Mouse (Mus musculus) stomach, embryonic 14.5 days (tissue): Measurements from ENCODE around the gene Erf. TPM values are rescaled to one million over a fixed set of nuclear protein-coding genes. Genes with fewer than 3 reads are reported as not detected.
A peak's percentile ranks its signal among the peaks of the same experiment; 100 is the strongest.

Source experiments
- ATAC-seq: fragments of 200-750 bp; cut with Nextera tagmentation; 2 replicates; pipeline ENCODE4 v1.8.0; 2017; ENCODE audit warnings: low read depth, moderate TSS enrichment; ENCODE audit not compliant: insufficient number of reproducible peaks, insufficient read depth, low FRiP score
- H3K27ac ChIP-seq: fragments of 300-500 bp; sonication (generic); 2 replicates; pipeline ENCODE4 v1.5.1; 2014; ENCODE audit warnings: mild to moderate bottlenecking, low read length, moderate library complexity, mixed read lengths
- H3K27me3 ChIP-seq: fragments of 300-500 bp; sonication (generic); 2 replicates; pipeline ENCODE4 v1.6.1; 2014; ENCODE audit warnings: low read length, control low read depth, mixed read lengths; ENCODE audit not compliant: control insufficient read depth, insufficient read depth
- H3K36me3 ChIP-seq: fragments of 300-500 bp; sonication (generic); 2 replicates; pipeline ENCODE4 v1.6.1; 2014; ENCODE audit warnings: mild to moderate bottlenecking, control low read depth, low read length, moderate library complexity, mixed read lengths; ENCODE audit not compliant: control insufficient read depth, insufficient read depth
- H3K4me1 ChIP-seq: fragments of 300-500 bp; sonication (generic); 2 replicates; pipeline ENCODE4 v1.6.1; 2014; ENCODE audit warnings: low read length, control low read depth, mixed read lengths; ENCODE audit not compliant: control insufficient read depth, insufficient read depth
- H3K4me2 ChIP-seq: fragments of 300-500 bp; sonication (generic); replicated peaks from 2 replicates; pipeline ENCODE4 v1.6.1; 2014; ENCODE audit warnings: low read depth, low read length, control low read depth
- H3K4me3 ChIP-seq: fragments of 300-500 bp; sonication (generic); 2 replicates; pipeline ENCODE4 v1.5.1; 2014; ENCODE audit warnings: low read depth, low read length, control low read depth
- H3K9ac ChIP-seq: fragments of 300-500 bp; sonication (generic); replicated peaks from 2 replicates; pipeline ENCODE4 v1.6.1; 2014; ENCODE audit warnings: low read depth, mild to moderate bottlenecking, control low read depth, low read length, moderate library complexity, mixed read lengths
- H3K9me3 ChIP-seq: fragments of 300-500 bp; sonication (generic); 2 replicates; pipeline ENCODE4 v1.6.1; 2016; ENCODE audit warnings: low read depth, low read length, control low read depth; ENCODE audit not compliant: control insufficient read depth
- WGBS: fragments of 180-500 bp; shearing (Covaris S2); extraction: QIAGEN DNeasy Blood & Tissue Kit; methylation state at CpG from one replicate; pipeline ENCODE4 v1.1.7; 2014; 5-methylcytosine and 5-hydroxymethylcytosine counted together
- polyA plus RNA-seq: library from polyadenylated mRNA; unstranded; fragments of >200 nt; fragmentation: Nextera tagmentation; extraction: Ambion mirVana; gene quantifications from 2 replicates; pipeline ENCODE4 v1.2.1, GENCODE M21; 2014

Gene Erf
- polyA plus RNA-seq, 1 experiment from 2014 or later, result 27.7 TPM

DNA sequence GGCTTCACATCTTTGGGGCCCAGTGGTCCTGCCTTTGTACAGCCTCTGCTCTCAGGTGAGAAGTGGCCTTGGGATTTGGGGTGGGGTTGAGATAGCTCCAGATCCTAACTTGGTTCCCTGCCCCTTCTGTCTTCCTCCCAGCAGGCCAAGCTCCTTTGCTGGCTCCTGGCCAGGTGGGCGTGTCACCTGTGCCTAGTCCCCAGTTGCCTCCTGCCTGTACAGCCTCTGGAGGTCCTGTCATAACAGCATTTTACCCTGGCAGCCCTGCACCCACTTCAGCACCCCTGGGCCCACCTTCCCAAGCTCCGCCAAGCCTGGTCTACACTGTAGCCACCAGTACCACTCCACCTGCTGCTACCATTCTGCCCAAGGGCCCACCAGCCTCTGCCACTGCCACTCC, 40.4 kb upstream of the Erf start:
- Histone ChIP-seq H3K4me3 (no peak overlapping the region), H3K27ac (peak overlapping the region; percentile 16; the same call in 1 of the 2 replicates), H3K27me3 (no peaks in the 10 kb centered on the region), H3K9ac (no peak overlapping the region), H3K9me3 (no peaks in the 10 kb centered on the region), H3K4me2 (no peak overlapping the region), H3K36me3 (peaks cover 93% of the 10 kb centered on the region), H3K4me1 (peaks cover 2% of the 10 kb centered on the region; the same call in 1 of the 2 replicates)
- 91% methylated on average over 2 of the region's 2 CpGs for WGBS
- ATAC-seq, result 0 out of 2 replicates have a peak, but pooled peaks have one; percentile 12

DNA sequence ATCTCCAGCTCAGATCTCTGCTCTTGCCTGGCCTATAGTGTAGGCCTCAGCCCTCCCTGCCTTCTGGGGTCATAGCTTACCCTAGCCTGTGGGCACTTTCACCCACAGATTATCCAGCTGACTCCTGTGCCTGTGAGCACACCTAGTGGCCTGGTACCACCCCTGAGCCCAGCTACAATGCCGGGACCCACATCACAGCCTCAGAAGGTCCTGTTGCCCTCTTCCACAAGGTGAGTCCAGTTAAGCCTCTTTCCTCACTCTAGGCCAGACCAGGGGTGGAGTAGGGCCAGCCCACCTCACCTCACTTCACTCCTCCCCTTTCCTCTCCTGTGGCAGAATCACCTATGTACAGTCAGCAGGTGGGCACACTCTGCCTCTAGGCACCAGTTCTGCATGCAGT, 39.9 kb upstream of the Erf start:
- no peaks in the 10 kb centered on the region for H3K27me3 ChIP-seq
- WGBS, result 96% methylated on average over 1 of the region's 1 CpGs
- H3K36me3 ChIP-seq, result peaks cover 93% of the 10 kb centered on the region
- H3K4me1 ChIP-seq, result 0 out of 2 replicates have a peak, but pooled peaks cover 2% of the 10 kb centered on the region
- H3K4me2 ChIP-seq, result no peak overlapping the region
- no peak overlapping the region for H3K4me3 ChIP-seq
- no peak overlapping the region for H3K9ac ChIP-seq
- no peaks in the 10 kb centered on the region for H3K9me3 ChIP-seq
- H3K27ac ChIP-seq, result peak overlapping the region; percentile 16; the same call in 1 of the 2 replicates
- ATAC-seq, result 0 out of 2 replicates have a peak, but pooled peaks have one; percentile 17

DNA sequence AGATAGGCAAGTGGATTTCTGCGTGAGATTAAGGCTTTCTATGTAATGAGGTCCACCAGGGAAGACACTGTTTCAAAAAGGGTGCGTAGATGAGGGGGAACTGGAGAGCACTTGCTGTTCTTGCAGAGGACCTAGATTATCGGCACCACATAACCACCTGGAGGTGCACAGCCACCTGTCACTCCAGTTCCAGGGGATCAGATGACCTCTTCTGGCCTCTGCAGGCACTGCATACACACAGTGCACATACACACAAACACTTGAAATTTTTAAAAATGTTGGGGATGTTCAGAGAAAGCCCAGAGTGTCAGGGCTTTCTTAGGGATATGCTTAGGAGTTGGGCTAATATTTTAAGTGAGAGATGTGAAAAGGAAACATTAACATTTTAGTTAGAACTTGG, 39.4 kb upstream of the Erf start:
- Histone ChIP-seq H3K36me3 (peaks cover 94% of the 10 kb centered on the region), H3K9ac (no peak overlapping the region), H3K27me3 (no peaks in the 10 kb centered on the region), H3K27ac (no peak overlapping the region), H3K9me3 (no peaks in the 10 kb centered on the region), H3K4me1 (peaks cover 4% of the 10 kb centered on the region), H3K4me2 (no peak overlapping the region), H3K4me3 (no peak overlapping the region)
- ATAC-seq, result no peak
- 96% methylated on average over 3 of the region's 3 CpGs for WGBS

DNA sequence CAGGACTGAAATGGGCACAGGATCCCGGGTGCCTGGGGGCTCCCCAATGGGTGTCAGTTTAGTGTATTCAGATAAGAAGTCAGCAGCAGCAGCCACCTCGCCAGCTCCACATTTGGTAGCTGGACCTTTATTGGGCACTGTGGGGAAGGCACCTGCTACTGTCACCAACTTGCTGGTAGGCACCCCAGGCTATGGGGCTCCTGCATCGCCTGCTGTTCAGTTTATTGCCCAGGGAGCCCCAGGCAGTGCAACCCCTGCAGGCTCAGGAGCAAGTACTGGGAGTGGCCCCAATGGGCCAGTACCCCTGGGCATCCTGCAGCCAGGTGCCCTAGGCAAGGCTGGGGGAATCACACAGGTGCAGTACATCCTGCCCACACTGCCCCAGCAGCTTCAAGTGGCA, 38.2 kb upstream of the Erf start:
- no peaks in the 10 kb centered on the region for H3K9me3 ChIP-seq
- 81% methylated on average over 3 of the region's 3 CpGs for WGBS
- no peak overlapping the region for H3K27ac ChIP-seq
- H3K9ac ChIP-seq, result no peak overlapping the region
- H3K27me3 ChIP-seq, result no peaks in the 10 kb centered on the region
- no peak overlapping the region for H3K4me2 ChIP-seq
- H3K4me1 ChIP-seq, result peaks cover 16% of the 10 kb centered on the region
- no peak for ATAC-seq
- H3K4me3 ChIP-seq, result no peak overlapping the region
- peaks cover 92% of the 10 kb centered on the region for H3K36me3 ChIP-seq

DNA sequence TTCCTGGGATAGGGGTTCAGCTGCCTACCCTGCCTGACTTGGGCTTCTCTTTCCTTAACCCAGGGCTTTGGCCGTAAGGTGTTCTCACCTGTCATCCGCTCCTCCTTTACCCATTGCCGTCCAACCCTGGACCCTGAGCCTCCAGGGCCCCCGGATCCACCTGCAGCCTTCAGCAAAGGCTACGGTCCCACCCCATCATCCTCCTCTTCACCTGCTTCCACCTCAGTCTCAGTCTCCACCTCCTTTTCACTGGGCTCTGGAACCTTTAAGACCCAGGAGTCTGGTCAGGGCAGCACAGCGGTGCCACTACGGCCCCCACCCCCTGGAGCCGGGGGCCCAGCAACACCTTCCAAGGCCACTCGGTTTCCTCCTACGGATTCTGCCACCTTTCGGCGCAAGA, 37.5 kb upstream of the Erf start:
- Histone ChIP-seq H3K36me3 (peaks cover 85% of the 10 kb centered on the region), H3K9ac (no peak overlapping the region), H3K4me2 (no peak overlapping the region), H3K4me3 (no peak overlapping the region), H3K9me3 (no peaks in the 10 kb centered on the region), H3K4me1 (peaks cover 23% of the 10 kb centered on the region), H3K27ac (no peak overlapping the region), H3K27me3 (no peaks in the 10 kb centered on the region)
- ATAC-seq, result no peak
- WGBS, result 96% methylated on average over 12 of the region's 12 CpGs

DNA sequence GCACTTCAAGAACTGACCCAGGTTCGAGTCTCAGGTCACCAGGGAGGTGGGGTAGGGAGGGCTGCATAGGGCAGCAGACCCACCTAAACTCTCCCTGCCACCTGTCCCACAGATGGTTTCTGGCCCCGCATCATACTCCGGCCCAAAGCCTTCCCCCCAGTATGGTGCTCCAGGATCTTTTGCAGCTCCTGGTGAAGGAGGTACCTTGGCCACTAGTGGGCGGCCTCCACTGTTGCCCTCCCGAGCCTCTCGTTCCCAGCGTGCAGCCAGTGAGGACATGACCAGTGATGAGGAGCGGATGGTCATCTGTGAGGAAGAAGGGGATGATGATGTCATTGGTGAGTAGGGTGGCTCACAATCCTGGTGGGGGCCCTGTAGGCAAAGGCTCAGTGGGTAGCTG, 36.4 kb upstream of the Erf start:
- Histone ChIP-seq H3K4me2 (no peak overlapping the region), H3K27ac (no peak overlapping the region), H3K36me3 (peaks cover 75% of the 10 kb centered on the region)

DNA sequence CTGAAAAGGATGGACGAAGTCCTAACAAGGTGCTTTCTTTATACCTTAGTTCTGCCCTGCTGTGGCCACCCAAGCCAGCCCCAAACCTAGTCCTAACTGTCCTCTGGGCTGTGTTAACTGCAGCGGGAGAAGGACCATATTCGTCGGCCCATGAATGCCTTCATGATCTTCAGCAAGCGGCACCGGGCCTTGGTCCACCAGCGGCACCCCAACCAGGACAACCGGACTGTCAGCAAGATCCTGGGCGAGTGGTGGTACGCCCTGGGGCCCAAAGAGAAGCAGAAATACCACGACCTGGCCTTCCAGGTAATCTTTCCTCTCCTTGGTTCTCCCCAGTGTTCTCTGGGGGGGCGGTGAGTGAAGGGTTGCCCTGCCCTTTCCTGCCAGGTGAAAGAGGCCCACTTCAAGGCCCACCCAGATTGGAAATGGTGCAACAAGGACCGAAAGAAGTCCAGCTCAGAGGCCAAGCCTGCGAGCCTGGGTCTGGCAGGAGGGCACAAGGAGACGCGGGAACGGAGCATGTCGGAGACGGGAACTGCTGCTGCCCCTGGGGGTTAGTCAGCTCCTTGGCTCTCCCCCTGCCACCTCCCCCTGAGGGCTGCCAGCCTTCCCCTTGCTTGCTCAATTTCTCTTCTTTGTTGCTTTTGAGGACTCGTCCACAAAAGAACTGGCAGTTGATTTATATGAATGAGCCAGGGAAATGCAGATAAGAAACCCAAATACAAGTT, 35.1 kb upstream of the Erf start:
- WGBS, result 86% methylated on average over 20 of the region's 20 CpGs
- no peak overlapping the region for H3K9ac ChIP-seq
- no peak for ATAC-seq
- H3K4me1 ChIP-seq, result peaks cover 32% of the 10 kb centered on the region
- peaks cover 62% of the 10 kb centered on the region for H3K36me3 ChIP-seq
- no peaks in the 10 kb centered on the region for H3K27me3 ChIP-seq
- H3K27ac ChIP-seq, result no peak overlapping the region
- H3K4me3 ChIP-seq, result no peak overlapping the region
- no peak overlapping the region for H3K4me2 ChIP-seq
- H3K9me3 ChIP-seq, result no peaks in the 10 kb centered on the region

More for the DNA sequence above, 36.4 kb upstream of the Erf start:
- H3K27me3 ChIP-seq, result no peaks in the 10 kb centered on the region
- H3K4me3 ChIP-seq, result no peak overlapping the region
- 82% methylated on average over 8 of the region's 8 CpGs for WGBS
- H3K4me1 ChIP-seq, result peaks cover 23% of the 10 kb centered on the region
- no peaks in the 10 kb centered on the region for H3K9me3 ChIP-seq
- H3K9ac ChIP-seq, result no peak overlapping the region
- ATAC-seq, result no peak

DNA sequence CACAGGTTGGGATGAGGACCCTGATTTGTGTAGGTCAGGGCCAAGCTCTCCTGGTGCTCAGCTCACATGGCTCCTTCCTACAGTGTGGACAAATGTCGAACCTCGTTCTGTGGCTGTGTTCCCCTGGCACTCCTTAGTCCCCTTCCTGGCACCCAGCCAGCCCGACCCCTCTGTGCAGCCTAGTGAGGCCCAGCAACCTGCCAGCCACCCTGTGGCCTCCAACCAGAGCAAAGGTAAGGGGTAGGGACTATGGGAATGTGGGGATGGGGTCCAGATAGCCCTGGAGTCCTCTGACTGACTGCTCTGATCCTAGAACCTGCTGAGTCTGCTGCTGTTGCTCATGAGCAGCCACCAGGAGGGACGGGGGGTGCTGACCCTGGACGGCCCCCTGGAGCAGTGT, 34.2 kb upstream of the Erf start:
- Histone ChIP-seq H3K27ac (no peak overlapping the region), H3K36me3 (peaks cover 53% of the 10 kb centered on the region), H3K4me2 (peak overlapping the region; percentile 82; the same call in 1 of the 2 replicates), H3K27me3 (no peaks in the 10 kb centered on the region), H3K9ac (no peak overlapping the region), H3K9me3 (no peaks in the 10 kb centered on the region), H3K4me3 (peak overlapping the region; percentile 86; the same call in 1 of the 2 replicates), H3K4me1 (peaks cover 39% of the 10 kb centered on the region)
- no peak for ATAC-seq
- 63% methylated on average over 5 of the region's 5 CpGs for WGBS
